Comparison of ENCODE assay signal across 9 mouse cellular contexts in genomic region chr10:115171351-115171818, GRCm38 (mm10). TPM values are rescaled to one million over a fixed set of nuclear protein-coding genes. Genes with fewer than 3 reads are reported as not detected.
A peak's percentile ranks its signal among the peaks of the same experiment; 100 is the strongest.
DNase-seq lines count a peak whose midpoint lies in the region; ATAC-seq lines count a peak whose summit lies in the region.
"Had no signal": no experiment of that assay in that cellular context is flagged by ENCODE, and none has a peak within 500 bp of the region (broad histone marks: within the 10 kb centered on the region; RNA-seq: fewer than 3 reads in every experiment).

No protein-coding gene starts in this region.

- peak; percentile 59 to 73 for DNase-seq in cerebellum, postnatal 14 days
- DNase-seq in cerebellum, adult 9-11 months: no peak
- DNase-seq in midbrain, embryonic 14.5 days: peak; percentile 72
- DNase-seq in midbrain, embryonic 11.5 days (ENCODE audit: low spot score, missing footprints): no peak
- DNase-seq in lung, postnatal 10 days: peak; percentile 10
- peak; percentile 64 for DNase-seq in right cerebral cortex, postnatal 4 days
- no peak for DNase-seq in ovary, postnatal 14 days (ENCODE audit: low spot score)
- no peak for DNase-seq in embryo, embryonic 10 days (ENCODE audit: low spot score)
- DNase-seq: B cell, adult 2 months had no signal

- H3K9ac ChIP-seq in midbrain, embryonic 14.5 days (replicated peaks; ENCODE audit: low read length): no peak overlapping the region
- H3K9ac ChIP-seq in midbrain, embryonic 11.5 days (ENCODE audit: low read length): no peak overlapping the region

- H3K4me1 ChIP-seq in midbrain, embryonic 14.5 days (ENCODE audit: control insufficient read depth, insufficient read depth, low read length): 0 out of 2 replicates have a peak, but pooled peaks cover 5% of the 10 kb centered on the region
- no peaks in the 10 kb centered on the region for H3K4me1 ChIP-seq in midbrain, embryonic 11.5 days (ENCODE audit: control insufficient read depth, insufficient read depth, low read length)

- 39% methylated on average over 8 of the region's 8 CpGs for WGBS in midbrain, embryonic 14.5 days
- WGBS in midbrain, embryonic 11.5 days: 85% methylated on average over 8 of the region's 8 CpGs

- H3K4me3 ChIP-seq in midbrain, embryonic 14.5 days (replicated peaks; ENCODE audit: low read depth, low read length): no peak overlapping the region
- no peak overlapping the region for H3K4me3 ChIP-seq in midbrain, embryonic 11.5 days (ENCODE audit: low read depth, low read length)

- ATAC-seq in midbrain, embryonic 14.5 days (ENCODE audit: low FRiP score, low TSS enrichment): peak; percentile 67
- ATAC-seq in midbrain, embryonic 11.5 days (ENCODE audit: low FRiP score): no peak

- H3K36me3 ChIP-seq in midbrain, embryonic 14.5 days (ENCODE audit: control insufficient read depth, insufficient read depth, low read length): no peaks in the 10 kb centered on the region
- H3K36me3 ChIP-seq in midbrain, embryonic 11.5 days (ENCODE audit: control insufficient read depth, insufficient read depth, low read length): no peaks in the 10 kb centered on the region

- H3K9me3 ChIP-seq in midbrain, embryonic 14.5 days (ENCODE audit: control insufficient read depth, low read length): no peaks in the 10 kb centered on the region
- H3K9me3 ChIP-seq in midbrain, embryonic 11.5 days (ENCODE audit: control insufficient read depth, low read length): no peaks in the 10 kb centered on the region

- H3K27me3 ChIP-seq in midbrain, embryonic 14.5 days (ENCODE audit: control insufficient read depth, insufficient read depth, low read length): no peaks in the 10 kb centered on the region
- H3K27me3 ChIP-seq in midbrain, embryonic 11.5 days (ENCODE audit: control insufficient read depth, insufficient read depth, low read length): no peaks in the 10 kb centered on the region

- no peak overlapping the region for H3K4me2 ChIP-seq in midbrain, embryonic 14.5 days (ENCODE audit: low read length)
- no peak overlapping the region for H3K4me2 ChIP-seq in midbrain, embryonic 11.5 days

- no peak overlapping the region for H3K27ac ChIP-seq in midbrain, embryonic 14.5 days (replicated peaks; ENCODE audit: low read depth, low read length)
- no peak overlapping the region for H3K27ac ChIP-seq in midbrain, embryonic 11.5 days (ENCODE audit: low read depth, low read length)

RNA-seq across cellular contexts. Expression of gene Tph2, which starts 13.4 kb away (rescaled TPM):
- polyA plus RNA-seq in midbrain, embryonic 14.5 days (2014; fragmentation: Nextera tagmentation; extraction: Ambion mirVana): 6.9 and 8.5 TPM in 2 replicates
- 0.36 and 0.91 TPM in 2 replicates for polyA plus RNA-seq in midbrain, embryonic 11.5 days (2014; fragmentation: Nextera tagmentation; extraction: Ambion mirVana)

Comparison
In these comparisons a context has a peak if more than half of its experiments do, and no peak if none do; other contexts are left out.
1. DNase-seq: peak in cerebellum, postnatal 14 days (2 of 2), midbrain, embryonic 14.5 days (single experiment), lung, postnatal 10 days (single experiment) and right cerebral cortex, postnatal 4 days (single experiment); none in cerebellum, adult 9-11 months (single experiment), midbrain, embryonic 11.5 days (single experiment), ovary, postnatal 14 days (single experiment) and embryo, embryonic 10 days (single experiment).